Mouse (Mus musculus): Measurements from ENCODE around the gene Nmrk2.

DNA sequence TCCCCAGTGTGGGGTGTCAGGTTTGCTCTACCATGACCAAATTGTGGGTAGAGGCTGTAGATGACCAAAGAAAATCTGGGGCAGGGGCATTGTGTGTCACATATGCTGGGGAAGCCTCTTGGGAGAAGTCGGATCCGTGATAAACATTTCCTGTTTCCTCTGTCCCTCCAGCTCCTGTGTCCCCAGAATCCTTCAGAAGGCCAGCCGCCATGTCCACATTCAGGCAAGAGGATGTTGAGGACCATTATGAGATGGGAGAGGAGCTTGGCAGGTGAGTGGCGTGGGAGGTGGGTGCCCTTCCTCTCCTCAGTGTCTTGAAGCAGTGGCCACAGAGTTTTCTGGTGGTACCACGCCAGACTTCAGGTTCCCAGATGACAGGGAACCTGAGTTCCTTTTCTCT lies 18.0 kb downstream of the Nmrk2 start, which contains the start of gene 4930442H23Rik:
- TF ChIP-seq CTCF (IDR thresholded peaks at IDR 0.05; ENCODE audit: borderline replicate concordance, control insufficient read depth, extremely low read depth, insufficient read depth, low read length, poor library complexity): no peak
- TF ChIP-seq POLR2A (IDR thresholded peaks at IDR 0.05; ENCODE audit: control insufficient read depth, extremely low read depth, insufficient read depth, low read length, poor library complexity): no peak

Data from thymus, adult 2 months (tissue).